Mouse (Mus musculus): ENCODE data around the gene Mpc1. TPM values are rescaled to one million over a fixed set of nuclear protein-coding genes. Genes with fewer than 3 reads are reported as not detected.

Gene Mpc1
- polyA plus RNA-seq, 1 experiment from 2014 or later = 183 TPM

DNA sequence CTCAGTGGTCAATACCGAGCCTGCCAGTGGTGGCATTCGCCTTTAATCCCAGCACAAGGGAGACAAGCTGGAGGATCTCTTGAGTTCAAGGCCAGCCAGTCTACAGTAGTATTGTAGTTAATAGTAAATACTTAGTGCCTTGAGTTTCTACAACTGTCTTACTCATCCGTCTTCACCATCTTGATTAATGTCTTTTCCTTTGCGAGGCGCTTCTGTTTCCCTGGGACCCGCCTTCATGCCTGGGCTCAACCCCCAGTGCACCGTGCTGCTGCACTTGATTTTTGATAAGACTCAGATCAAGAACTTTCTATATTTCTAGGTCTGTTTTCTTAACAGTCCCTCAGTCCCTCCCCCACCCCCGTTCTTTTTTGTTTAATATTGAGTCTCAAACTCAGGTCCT lies 2.4 kb downstream of the Mpc1 start:
- no peaks in the 10 kb centered on the region for H3K9me3 ChIP-seq (ENCODE audit: control insufficient read depth, low read depth, low read length)
- no peak for ATAC-seq (ENCODE audit: insufficient number of reproducible peaks, insufficient read depth, low FRiP score, low read depth)
- H3K4me1 ChIP-seq (ENCODE audit: control insufficient read depth, insufficient read depth, low read length) = 0 out of 2 replicates have a peak, but pooled peaks cover 3% of the 10 kb centered on the region
- no peaks in the 10 kb centered on the region for H3K27me3 ChIP-seq (ENCODE audit: control insufficient read depth, insufficient read depth, low read length)
- no peaks in the 10 kb centered on the region; the same call in 1 of the 2 replicates for H3K36me3 ChIP-seq (ENCODE audit: control insufficient read depth, insufficient read depth, low read length)
- H3K9ac ChIP-seq (replicated peaks; ENCODE audit: low read depth, low read length) = no peak overlapping the region
- 33% methylated on average over 8 of the region's 8 CpGs for WGBS
- H3K4me3 ChIP-seq (ENCODE audit: low read depth, low read length) = peak overlapping the region; percentile 87; the same call in 1 of the 2 replicates
- H3K27ac ChIP-seq (ENCODE audit: low read length) = no peak overlapping the region
- peak overlapping the region; percentile 100; the same call in 1 of the 2 replicates for H3K4me2 ChIP-seq (replicated peaks; ENCODE audit: low read depth, low read length)

DNA sequence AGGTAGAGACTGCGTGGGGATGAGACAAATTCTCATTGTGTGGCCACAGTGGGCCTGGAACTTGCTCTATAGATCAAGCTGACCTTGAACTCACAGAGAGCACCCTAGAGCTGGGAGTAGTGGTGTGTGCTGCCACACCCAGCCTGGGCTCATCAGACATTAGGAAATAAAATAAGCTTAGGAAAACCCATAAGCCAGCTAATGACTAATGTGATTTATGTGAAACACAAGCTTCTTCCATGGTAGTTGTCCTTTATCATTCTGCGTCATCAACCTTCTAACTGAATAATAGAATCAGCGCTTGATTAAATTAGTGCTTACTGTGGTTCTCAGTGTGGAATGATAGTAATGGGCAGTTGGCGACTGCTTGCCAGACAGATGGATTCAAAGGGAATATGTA lies 4.3 kb downstream of the Mpc1 start:
- Histone ChIP-seq H3K9ac (replicated peaks; ENCODE audit: low read depth, low read length) (no peak overlapping the region), H3K4me1 (ENCODE audit: control insufficient read depth, insufficient read depth, low read length) (0 out of 2 replicates have a peak, but pooled peaks cover 3% of the 10 kb centered on the region), H3K4me2 (replicated peaks; ENCODE audit: low read depth, low read length) (no peak overlapping the region), H3K9me3 (ENCODE audit: control insufficient read depth, low read depth, low read length) (no peaks in the 10 kb centered on the region), H3K27me3 (ENCODE audit: control insufficient read depth, insufficient read depth, low read length) (no peaks in the 10 kb centered on the region), H3K27ac (ENCODE audit: low read length) (no peak overlapping the region), H3K4me3 (ENCODE audit: low read depth, low read length) (no peak overlapping the region), H3K36me3 (ENCODE audit: control insufficient read depth, insufficient read depth, low read length) (no peaks in the 10 kb centered on the region; the same call in 1 of the 2 replicates)
- 89% methylated on average over 4 of the region's 4 CpGs for WGBS
- ATAC-seq (ENCODE audit: insufficient number of reproducible peaks, insufficient read depth, low FRiP score, low read depth) = no peak

DNA sequence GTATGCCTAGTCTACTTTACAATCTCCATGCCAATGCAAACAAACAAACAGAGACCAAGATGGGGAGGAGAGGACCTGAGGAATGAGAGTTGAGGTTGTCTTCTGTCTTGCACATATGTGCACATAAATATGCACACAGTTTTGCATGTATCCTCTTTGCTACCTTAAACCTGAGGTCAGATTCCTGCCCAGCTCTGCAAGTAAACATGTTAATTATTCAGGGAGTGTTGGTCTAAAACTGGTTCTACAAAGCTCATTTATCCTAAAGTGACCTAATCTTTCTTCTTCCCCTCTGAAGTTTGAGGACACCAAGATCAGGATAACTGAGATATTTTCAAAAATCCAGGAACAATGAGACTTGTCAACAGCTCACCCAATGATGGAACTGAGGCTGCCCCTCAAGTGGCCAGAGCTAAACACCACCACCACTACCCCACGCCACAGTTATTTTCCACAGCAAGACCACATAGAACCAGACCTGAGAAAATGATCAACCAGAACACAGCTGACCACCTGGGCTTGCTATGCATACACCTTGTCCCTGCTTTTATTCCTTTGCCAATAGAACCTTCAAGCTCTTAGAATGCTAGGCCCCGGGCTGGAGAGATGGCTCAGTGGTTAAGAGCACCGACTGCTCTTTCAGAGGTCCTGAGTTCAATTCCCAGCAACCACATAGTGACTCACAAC lies 7.4 kb downstream of the Mpc1 start:
- H3K4me1 ChIP-seq (ENCODE audit: control insufficient read depth, insufficient read depth, low read length) = no peaks in the 10 kb centered on the region
- no peak overlapping the region for H3K4me2 ChIP-seq (replicated peaks; ENCODE audit: low read depth, low read length)
- H3K36me3 ChIP-seq (ENCODE audit: control insufficient read depth, insufficient read depth, low read length) = no peaks in the 10 kb centered on the region; the same call in 1 of the 2 replicates
- H3K27ac ChIP-seq (ENCODE audit: low read length) = no peak overlapping the region
- ATAC-seq (ENCODE audit: insufficient number of reproducible peaks, insufficient read depth, low FRiP score, low read depth) = no peak
- H3K27me3 ChIP-seq (ENCODE audit: control insufficient read depth, insufficient read depth, low read length) = no peaks in the 10 kb centered on the region
- H3K9ac ChIP-seq (replicated peaks; ENCODE audit: low read depth, low read length) = no peak overlapping the region
- H3K9me3 ChIP-seq (ENCODE audit: control insufficient read depth, low read depth, low read length) = no peaks in the 10 kb centered on the region
- H3K4me3 ChIP-seq (ENCODE audit: low read depth, low read length) = no peak overlapping the region
- 91% methylated on average over 3 of the region's 3 CpGs for WGBS

DNA sequence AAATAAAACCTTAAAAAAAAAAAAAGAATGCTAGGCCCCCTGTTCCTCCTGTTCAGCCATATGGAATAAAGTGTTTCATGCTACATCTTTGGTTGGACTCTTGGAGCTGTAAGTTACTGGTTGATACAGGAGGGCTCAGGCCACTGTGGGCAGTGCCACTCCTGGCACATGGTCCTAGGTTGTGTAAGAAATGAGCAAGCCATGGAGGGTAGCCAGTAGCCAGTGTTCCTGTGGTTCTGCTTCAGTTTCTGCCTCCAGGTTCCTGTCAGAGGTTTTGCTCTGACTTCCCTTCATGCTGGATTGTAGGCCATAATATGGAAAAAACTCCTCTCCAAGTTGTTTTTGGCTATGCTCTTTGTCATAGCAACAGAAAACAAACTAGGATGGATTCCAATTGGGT lies 8.0 kb downstream of the Mpc1 start:
- H3K4me3 ChIP-seq (ENCODE audit: low read depth, low read length) = no peak overlapping the region
- no peak overlapping the region for H3K9ac ChIP-seq (replicated peaks; ENCODE audit: low read depth, low read length)
- H3K27me3 ChIP-seq (ENCODE audit: control insufficient read depth, insufficient read depth, low read length) = no peaks in the 10 kb centered on the region
- no peak for ATAC-seq (ENCODE audit: insufficient number of reproducible peaks, insufficient read depth, low FRiP score, low read depth)
- no peak overlapping the region for H3K4me2 ChIP-seq (replicated peaks; ENCODE audit: low read depth, low read length)
- no peak overlapping the region for H3K27ac ChIP-seq (ENCODE audit: low read length)
- H3K9me3 ChIP-seq (ENCODE audit: control insufficient read depth, low read depth, low read length) = no peaks in the 10 kb centered on the region
- no peaks in the 10 kb centered on the region for H3K4me1 ChIP-seq (ENCODE audit: control insufficient read depth, insufficient read depth, low read length)
- H3K36me3 ChIP-seq (ENCODE audit: control insufficient read depth, insufficient read depth, low read length) = no peaks in the 10 kb centered on the region; the same call in 1 of the 2 replicates

DNA sequence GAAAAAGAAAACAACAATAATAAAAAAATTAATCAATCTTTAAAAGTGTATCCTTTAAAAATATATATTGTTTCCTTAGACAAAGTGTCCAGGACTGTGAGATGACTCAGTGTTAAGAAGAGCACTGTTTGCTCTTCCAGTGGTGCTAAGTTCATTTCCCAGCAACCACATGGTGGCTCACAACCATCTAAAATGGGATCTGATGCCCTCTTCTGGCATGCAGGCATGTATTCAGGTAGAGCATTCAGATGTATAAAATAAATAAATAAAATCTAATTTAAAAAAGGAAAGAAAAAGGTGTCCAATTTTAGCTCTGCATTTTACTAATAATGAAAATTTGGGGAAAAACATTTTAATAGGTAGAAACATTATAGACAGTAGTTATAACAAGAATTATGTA lies 13.1 kb downstream of the Mpc1 start:
- Histone ChIP-seq H3K4me3 (ENCODE audit: low read depth, low read length) (no peak overlapping the region), H3K27me3 (ENCODE audit: control insufficient read depth, insufficient read depth, low read length) (no peaks in the 10 kb centered on the region), H3K27ac (ENCODE audit: low read length) (no peak overlapping the region), H3K9me3 (ENCODE audit: control insufficient read depth, low read depth, low read length) (no peaks in the 10 kb centered on the region), H3K36me3 (ENCODE audit: control insufficient read depth, insufficient read depth, low read length) (no peaks in the 10 kb centered on the region; the same call in 1 of the 2 replicates), H3K4me1 (ENCODE audit: control insufficient read depth, insufficient read depth, low read length) (no peaks in the 10 kb centered on the region), H3K4me2 (replicated peaks; ENCODE audit: low read depth, low read length) (no peak overlapping the region), H3K9ac (replicated peaks; ENCODE audit: low read depth, low read length) (no peak overlapping the region)
- ATAC-seq (ENCODE audit: insufficient number of reproducible peaks, insufficient read depth, low FRiP score, low read depth) = no peak

DNA sequence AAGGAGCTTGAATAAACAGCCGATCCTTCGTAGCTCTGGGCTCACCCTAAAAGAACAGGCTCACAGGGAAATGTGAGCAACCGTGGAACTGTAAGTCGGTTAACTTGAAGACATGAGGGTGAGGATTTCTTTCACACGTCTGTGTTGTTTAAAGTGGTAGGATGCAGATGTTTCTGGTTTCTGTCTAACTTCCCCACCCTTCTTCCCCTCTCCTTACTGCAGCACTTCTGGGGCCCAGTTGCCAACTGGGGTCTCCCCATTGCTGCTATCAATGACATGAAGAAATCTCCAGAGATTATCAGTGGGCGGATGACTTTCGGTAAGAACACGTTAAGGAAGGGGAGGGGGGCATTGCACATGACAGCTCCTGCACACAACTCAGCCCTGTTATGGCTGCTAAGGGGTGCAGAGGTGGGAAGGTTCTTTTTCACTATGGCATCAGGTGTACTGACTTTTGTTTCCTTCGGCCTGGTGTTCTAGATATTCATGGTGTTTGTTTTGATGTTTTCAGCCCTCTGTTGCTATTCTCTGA lies 13.7 kb downstream of the Mpc1 start:
- Histone ChIP-seq H3K9me3 (ENCODE audit: control insufficient read depth, low read depth, low read length) (no peaks in the 10 kb centered on the region), H3K4me2 (replicated peaks; ENCODE audit: low read depth, low read length) (no peak overlapping the region), H3K36me3 (ENCODE audit: control insufficient read depth, insufficient read depth, low read length) (no peaks in the 10 kb centered on the region; the same call in 1 of the 2 replicates), H3K4me1 (ENCODE audit: control insufficient read depth, insufficient read depth, low read length) (no peaks in the 10 kb centered on the region), H3K27me3 (ENCODE audit: control insufficient read depth, insufficient read depth, low read length) (no peaks in the 10 kb centered on the region), H3K27ac (ENCODE audit: low read length) (no peak overlapping the region), H3K9ac (replicated peaks; ENCODE audit: low read depth, low read length) (no peak overlapping the region), H3K4me3 (ENCODE audit: low read depth, low read length) (no peak overlapping the region)
- no peak for ATAC-seq (ENCODE audit: insufficient number of reproducible peaks, insufficient read depth, low FRiP score, low read depth)
- WGBS = 81% methylated on average over 9 of the region's 9 CpGs

DNA sequence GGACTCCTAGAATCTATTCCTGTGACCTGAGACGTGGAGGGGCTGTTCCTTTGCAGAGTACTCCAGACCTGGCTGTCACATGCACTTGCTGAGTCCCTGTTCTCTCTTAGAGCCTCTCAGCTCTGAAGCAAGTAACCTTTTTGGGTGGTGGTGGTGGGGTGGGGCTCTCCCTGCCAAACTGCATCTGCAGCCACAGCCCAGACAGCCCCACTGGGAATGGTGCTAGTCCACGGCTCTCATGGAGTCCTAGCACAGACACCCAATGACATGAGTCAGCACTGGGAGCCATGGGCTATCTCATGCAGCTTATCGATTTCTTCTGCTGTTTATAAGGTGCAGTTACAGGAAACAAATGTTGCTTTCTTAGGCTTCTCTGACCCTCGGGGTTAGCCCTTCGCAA lies 15.0 kb downstream of the Mpc1 start:
- ATAC-seq (ENCODE audit: insufficient number of reproducible peaks, insufficient read depth, low FRiP score, low read depth) = no peak
- no peaks in the 10 kb centered on the region; the same call in 1 of the 2 replicates for H3K36me3 ChIP-seq (ENCODE audit: control insufficient read depth, insufficient read depth, low read length)
- H3K4me2 ChIP-seq (replicated peaks; ENCODE audit: low read depth, low read length) = no peak overlapping the region
- no peak overlapping the region for H3K4me3 ChIP-seq (ENCODE audit: low read depth, low read length)
- 85% methylated on average over 5 of the region's 5 CpGs for WGBS
- H3K9me3 ChIP-seq (ENCODE audit: control insufficient read depth, low read depth, low read length) = no peaks in the 10 kb centered on the region
- H3K9ac ChIP-seq (replicated peaks; ENCODE audit: low read depth, low read length) = no peak overlapping the region
- H3K27ac ChIP-seq (ENCODE audit: low read length) = no peak overlapping the region
- H3K27me3 ChIP-seq (ENCODE audit: control insufficient read depth, insufficient read depth, low read length) = no peaks in the 10 kb centered on the region
- H3K4me1 ChIP-seq (ENCODE audit: control insufficient read depth, insufficient read depth, low read length) = no peaks in the 10 kb centered on the region

DNA sequence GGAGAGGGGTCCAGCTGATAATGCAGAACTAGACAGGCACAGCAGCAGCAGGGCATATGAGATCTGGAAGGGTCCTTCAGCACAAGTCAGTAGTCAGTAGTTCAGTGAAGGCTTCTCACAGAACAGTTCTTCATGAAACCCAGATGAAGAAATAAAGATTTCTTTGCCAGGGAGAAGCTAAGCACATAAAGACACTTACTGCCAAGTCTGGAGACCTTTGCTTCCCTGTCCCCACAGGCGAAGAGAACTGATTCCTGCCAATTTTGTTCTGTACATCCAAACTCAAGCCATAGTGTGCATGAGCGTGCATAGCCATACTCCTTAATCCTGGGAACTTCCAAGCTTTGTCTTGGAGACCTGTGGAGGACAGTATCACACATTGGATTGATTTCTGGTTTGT lies 15.6 kb downstream of the Mpc1 start:
- no peaks in the 10 kb centered on the region for H3K4me1 ChIP-seq (ENCODE audit: control insufficient read depth, insufficient read depth, low read length)
- no peak overlapping the region for H3K27ac ChIP-seq (ENCODE audit: low read length)
- H3K9me3 ChIP-seq (ENCODE audit: control insufficient read depth, low read depth, low read length) = no peaks in the 10 kb centered on the region
- H3K9ac ChIP-seq (replicated peaks; ENCODE audit: low read depth, low read length) = no peak overlapping the region
- no peak for ATAC-seq (ENCODE audit: insufficient number of reproducible peaks, insufficient read depth, low FRiP score, low read depth)
- no peak overlapping the region for H3K4me3 ChIP-seq (ENCODE audit: low read depth, low read length)
- WGBS = 85% methylated on average over 2 of the region's 2 CpGs
- no peak overlapping the region for H3K4me2 ChIP-seq (replicated peaks; ENCODE audit: low read depth, low read length)
- no peaks in the 10 kb centered on the region for H3K27me3 ChIP-seq (ENCODE audit: control insufficient read depth, insufficient read depth, low read length)
- H3K36me3 ChIP-seq (ENCODE audit: control insufficient read depth, insufficient read depth, low read length) = no peaks in the 10 kb centered on the region; the same call in 1 of the 2 replicates

DNA sequence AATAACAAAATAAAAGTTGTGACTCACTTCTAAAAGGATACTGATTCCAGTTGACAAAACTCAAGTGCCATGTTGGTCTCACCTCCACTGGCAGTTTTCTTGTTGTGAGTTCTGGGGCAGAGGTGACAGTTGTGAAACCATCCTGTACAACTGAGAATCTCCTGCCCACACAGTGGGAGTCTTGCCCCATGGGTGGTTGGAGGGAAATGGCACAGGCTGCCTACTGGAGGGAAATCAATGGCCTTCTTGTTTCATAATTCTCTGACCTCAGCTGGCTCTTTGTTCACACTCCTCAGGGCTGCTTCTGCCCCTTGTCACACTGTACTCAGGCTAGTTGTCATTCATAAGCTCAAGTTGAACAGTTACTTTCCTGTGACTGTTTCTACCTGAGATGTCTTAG lies 16.8 kb downstream of the Mpc1 start:
- H3K4me3 ChIP-seq (ENCODE audit: low read depth, low read length) = no peak overlapping the region
- no peak overlapping the region for H3K4me2 ChIP-seq (replicated peaks; ENCODE audit: low read depth, low read length)
- H3K36me3 ChIP-seq (ENCODE audit: control insufficient read depth, insufficient read depth, low read length) = no peaks in the 10 kb centered on the region; the same call in 1 of the 2 replicates
- H3K9me3 ChIP-seq (ENCODE audit: control insufficient read depth, low read depth, low read length) = no peaks in the 10 kb centered on the region
- H3K9ac ChIP-seq (replicated peaks; ENCODE audit: low read depth, low read length) = no peak overlapping the region
- no peak overlapping the region for H3K27ac ChIP-seq (ENCODE audit: low read length)
- no peaks in the 10 kb centered on the region for H3K4me1 ChIP-seq (ENCODE audit: control insufficient read depth, insufficient read depth, low read length)
- no peaks in the 10 kb centered on the region for H3K27me3 ChIP-seq (ENCODE audit: control insufficient read depth, insufficient read depth, low read length)
- ATAC-seq (ENCODE audit: insufficient number of reproducible peaks, insufficient read depth, low FRiP score, low read depth) = no peak
